Mouse (Mus musculus) CH12.LX (cell line): ENCODE measurements around the gene BC030867.

Experiments used
- CHD2 ChIP-seq: IDR thresholded peaks from 2 replicates; pipeline ENCODE4 v1.6.1; 2011; ENCODE audit warnings: low read length, improper control_type of control experiment
- CTCF ChIP-seq, 2 experiments: IDR thresholded peaks in 1 of 2; conservative IDR thresholded peaks in 1 of 2; 2 replicates each; pipeline ENCODE4 v1.5.1; 2011 to 2012; ENCODE audit warnings: low read depth in 2 of 2, low read length in 2 of 2, improper control_type of control experiment in 1 of 2, inconsistent platforms in 1 of 2, mild to moderate bottlenecking in 1 of 2, moderate library complexity in 1 of 2
- ELF1 ChIP-seq: IDR thresholded peaks from 2 replicates; pipeline ENCODE4 v1.6.1; 2014; ENCODE audit warnings: low read depth, mild to moderate bottlenecking, inconsistent platforms, low read length, improper control_type of control experiment
- GABPA ChIP-seq: IDR thresholded peaks from 2 replicates; pipeline ENCODE4 v1.6.1; 2012; ENCODE audit warnings: low read depth, low read length, improper control_type of control experiment, inconsistent platforms; ENCODE audit not compliant: insufficient replicate concordance
- JUND ChIP-seq: conservative IDR thresholded peaks from 2 replicates; pipeline ENCODE4 v1.6.1; 2011; ENCODE audit warnings: low read depth, low read length, improper control_type of control experiment
- MAX ChIP-seq: IDR thresholded peaks from 2 replicates; pipeline ENCODE4 v1.6.1; 2011; ENCODE audit warnings: low read length, improper control_type of control experiment
- MEF2A ChIP-seq: IDR thresholded peaks from 2 replicates; pipeline ENCODE4 v1.6.1; 2014; ENCODE audit warnings: low read depth, mild to moderate bottlenecking, inconsistent platforms, low read length, improper control_type of control experiment, borderline replicate concordance
- POLR2AphosphoS2 ChIP-seq: IDR thresholded peaks from 2 replicates; pipeline ENCODE4 v1.6.1; 2011; ENCODE audit warnings: low read depth, low read length, improper control_type of control experiment
- SIN3A ChIP-seq: IDR thresholded peaks from 2 replicates; pipeline ENCODE4 v1.6.1; 2012; ENCODE audit warnings: low read length, improper control_type of control experiment, inconsistent platforms
- SMC3 ChIP-seq: IDR thresholded peaks from 2 replicates; pipeline ENCODE4 v1.6.1; 2011; ENCODE audit warnings: low read depth, low read length, improper control_type of control experiment
- USF1 ChIP-seq: IDR thresholded peaks from 2 replicates; pipeline ENCODE4 v1.6.1; 2014; ENCODE audit warnings: low read depth, mild to moderate bottlenecking, inconsistent platforms, low read length, improper control_type of control experiment
- USF2 ChIP-seq: conservative IDR thresholded peaks from 2 replicates; pipeline ENCODE4 v1.6.1; 2011; ENCODE audit warnings: low read depth, low read length, improper control_type of control experiment
- ZMIZ1 ChIP-seq: IDR thresholded peaks from 2 replicates; pipeline ENCODE4 v1.6.1; 2012; ENCODE audit warnings: low read depth, mild to moderate bottlenecking, inconsistent platforms, low read length, improper control_type of control experiment
- ZNF384 ChIP-seq: IDR thresholded peaks from 2 replicates; pipeline ENCODE4 v1.6.1; 2012; ENCODE audit warnings: low read depth, low read length, improper control_type of control experiment, inconsistent platforms

DNA sequence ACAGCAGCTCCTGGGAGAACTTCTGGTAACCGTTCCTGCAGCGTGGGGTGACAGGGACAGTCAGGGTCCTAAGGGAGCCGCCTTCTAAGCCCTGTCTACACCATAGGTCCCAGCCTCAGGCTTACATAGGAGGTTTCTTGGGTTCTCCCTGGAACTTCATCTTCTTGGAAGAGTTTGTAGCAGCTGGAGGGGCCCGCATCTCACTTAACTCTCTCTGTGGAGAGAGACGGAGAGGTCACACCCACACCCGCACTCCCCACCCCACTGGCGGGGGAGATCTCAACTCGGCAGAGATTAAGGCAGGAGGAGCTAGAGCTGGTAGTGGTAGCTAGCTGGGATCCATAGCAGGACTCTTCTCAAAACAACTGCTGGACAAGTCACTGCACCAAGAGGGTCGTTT lies 59.4 kb downstream of the BC030867 start:
- no peak for TF ChIP-seq MEF2A
- no peak for TF ChIP-seq ELF1
- TF ChIP-seq USF2 = no peak
- no peak for TF ChIP-seq CTCF (conservative IDR thresholded peaks at IDR 0.05 in 1 of 2, IDR thresholded peaks at IDR 0.05 in 1 of 2; ENCODE audit: low read depth in 2 of 2, low read length in 2 of 2)
- no peak for TF ChIP-seq SMC3
- no peak for TF ChIP-seq USF1
- no peak for TF ChIP-seq JUND
- no peak for TF ChIP-seq MAX
- TF ChIP-seq POLR2AphosphoS2 = no peak
- TF ChIP-seq ZNF384 = no peak
- TF ChIP-seq GABPA = no peak
- TF ChIP-seq CHD2 = no peak
- TF ChIP-seq ZMIZ1 = no peak
- no peak for TF ChIP-seq SIN3A
